Mouse (Mus musculus): ENCODE results near the gene Ube2o. TPM values are rescaled to one million over a fixed set of nuclear protein-coding genes. Genes with fewer than 3 reads are reported as not detected.
A peak's percentile ranks its signal among the peaks of the same experiment; 100 is the strongest.

Gene Ube2o
- polyA plus RNA-seq, 1 experiment from 2014 or later = 11.2 TPM

GRCm38 (mm10) chr11:116604097-116604496 is 22.9 kb upstream of the Ube2o start:
- peaks cover 28% of the 10 kb centered on the region for H3K36me3 ChIP-seq (ENCODE audit: control insufficient read depth, insufficient read depth, low read length)
- no peaks in the 10 kb centered on the region for H3K4me1 ChIP-seq (ENCODE audit: control insufficient read depth, insufficient read depth, low read length)
- no peaks in the 10 kb centered on the region for H3K27me3 ChIP-seq (ENCODE audit: control insufficient read depth, insufficient read depth, low read length)
- H3K9ac ChIP-seq (ENCODE audit: low read depth, low read length) = no peak overlapping the region
- H3K4me2 ChIP-seq (replicated peaks; ENCODE audit: low read depth, low read length) = no peak overlapping the region
- H3K4me3 ChIP-seq (ENCODE audit: low read length) = no peak overlapping the region
- ATAC-seq (ENCODE audit: low FRiP score, low TSS enrichment) = no peak
- no peaks in the 10 kb centered on the region for H3K9me3 ChIP-seq (ENCODE audit: control insufficient read depth, low read length)
- no peak overlapping the region for H3K27ac ChIP-seq (ENCODE audit: low read depth, low read length)
- WGBS = 84% methylated on average over 12 of the region's 12 CpGs

- H3K9ac ChIP-seq (ENCODE audit: low read depth, low read length) = no peak overlapping the region
- no peak for ATAC-seq (ENCODE audit: low FRiP score, low TSS enrichment)
- peaks cover 32% of the 10 kb centered on the region for H3K36me3 ChIP-seq (ENCODE audit: control insufficient read depth, insufficient read depth, low read length)
- H3K4me3 ChIP-seq (ENCODE audit: low read length) = no peak overlapping the region
- no peaks in the 10 kb centered on the region for H3K9me3 ChIP-seq (ENCODE audit: control insufficient read depth, low read length)
- no peak overlapping the region for H3K4me2 ChIP-seq (replicated peaks; ENCODE audit: low read depth, low read length)
- 92% methylated on average over 10 of the region's 10 CpGs for WGBS
- H3K4me1 ChIP-seq (ENCODE audit: control insufficient read depth, insufficient read depth, low read length) = no peaks in the 10 kb centered on the region
- no peaks in the 10 kb centered on the region for H3K27me3 ChIP-seq (ENCODE audit: control insufficient read depth, insufficient read depth, low read length)
- H3K27ac ChIP-seq (ENCODE audit: low read depth, low read length) = no peak overlapping the region
Measured at GRCm38 (mm10) chr11:116603339-116603738, 22.1 kb upstream of the Ube2o start.

- no peak overlapping the region for H3K4me2 ChIP-seq (replicated peaks; ENCODE audit: low read depth, low read length)
- H3K27me3 ChIP-seq (ENCODE audit: control insufficient read depth, insufficient read depth, low read length) = no peaks in the 10 kb centered on the region
- no peak for ATAC-seq (ENCODE audit: low FRiP score, low TSS enrichment)
- H3K9me3 ChIP-seq (ENCODE audit: control insufficient read depth, low read length) = no peaks in the 10 kb centered on the region
- WGBS = 88% methylated on average over 8 of the region's 8 CpGs
- no peak overlapping the region for H3K4me3 ChIP-seq (ENCODE audit: low read length)
- no peak overlapping the region for H3K27ac ChIP-seq (ENCODE audit: low read depth, low read length)
- H3K4me1 ChIP-seq (ENCODE audit: control insufficient read depth, insufficient read depth, low read length) = no peaks in the 10 kb centered on the region
- H3K36me3 ChIP-seq (ENCODE audit: control insufficient read depth, insufficient read depth, low read length) = peaks cover 32% of the 10 kb centered on the region
- no peak overlapping the region for H3K9ac ChIP-seq (ENCODE audit: low read depth, low read length)
Measured at GRCm38 (mm10) chr11:116602043-116602442, 20.8 kb upstream of the Ube2o start.

- no peaks in the 10 kb centered on the region for H3K9me3 ChIP-seq (ENCODE audit: control insufficient read depth, low read length)
- no peak for ATAC-seq (ENCODE audit: low FRiP score, low TSS enrichment)
- no peak overlapping the region for H3K27ac ChIP-seq (ENCODE audit: low read depth, low read length)
- H3K4me3 ChIP-seq (ENCODE audit: low read length) = no peak overlapping the region
- peaks cover 29% of the 10 kb centered on the region for H3K36me3 ChIP-seq (ENCODE audit: control insufficient read depth, insufficient read depth, low read length)
- no peak overlapping the region for H3K4me2 ChIP-seq (replicated peaks; ENCODE audit: low read depth, low read length)
- no peaks in the 10 kb centered on the region for H3K27me3 ChIP-seq (ENCODE audit: control insufficient read depth, insufficient read depth, low read length)
- no peaks in the 10 kb centered on the region for H3K4me1 ChIP-seq (ENCODE audit: control insufficient read depth, insufficient read depth, low read length)
- no peak overlapping the region for H3K9ac ChIP-seq (ENCODE audit: low read depth, low read length)
- WGBS = 91% methylated on average over 8 of the region's 8 CpGs
Measured at GRCm38 (mm10) chr11:116601166-116601565, 19.9 kb upstream of the Ube2o start.

- H3K27ac ChIP-seq (ENCODE audit: low read depth, low read length) = no peak overlapping the region
- no peak for ATAC-seq (ENCODE audit: low FRiP score, low TSS enrichment)
- no peaks in the 10 kb centered on the region for H3K4me1 ChIP-seq (ENCODE audit: control insufficient read depth, insufficient read depth, low read length)
- H3K4me2 ChIP-seq (replicated peaks; ENCODE audit: low read depth, low read length) = no peak overlapping the region
- H3K36me3 ChIP-seq (ENCODE audit: control insufficient read depth, insufficient read depth, low read length) = peaks cover 20% of the 10 kb centered on the region
- H3K9me3 ChIP-seq (ENCODE audit: control insufficient read depth, low read length) = no peaks in the 10 kb centered on the region
- WGBS = 92% methylated on average over 15 of the region's 15 CpGs
- no peak overlapping the region for H3K9ac ChIP-seq (ENCODE audit: low read depth, low read length)
- no peak overlapping the region for H3K4me3 ChIP-seq (ENCODE audit: low read length)
- H3K27me3 ChIP-seq (ENCODE audit: control insufficient read depth, insufficient read depth, low read length) = no peaks in the 10 kb centered on the region
Measured at GRCm38 (mm10) chr11:116599230-116599629, 18.0 kb upstream of the Ube2o start.

- peaks cover 13% of the 10 kb centered on the region for H3K36me3 ChIP-seq (ENCODE audit: control insufficient read depth, insufficient read depth, low read length)
- H3K4me3 ChIP-seq (ENCODE audit: low read length) = no peak overlapping the region
- no peak overlapping the region for H3K4me2 ChIP-seq (replicated peaks; ENCODE audit: low read depth, low read length)
- H3K9me3 ChIP-seq (ENCODE audit: control insufficient read depth, low read length) = no peaks in the 10 kb centered on the region
- no peak for ATAC-seq (ENCODE audit: low FRiP score, low TSS enrichment)
- WGBS = 88% methylated on average over 8 of the region's 8 CpGs
- H3K27ac ChIP-seq (ENCODE audit: low read depth, low read length) = no peak overlapping the region
- H3K27me3 ChIP-seq (ENCODE audit: control insufficient read depth, insufficient read depth, low read length) = no peaks in the 10 kb centered on the region
- H3K9ac ChIP-seq (ENCODE audit: low read depth, low read length) = no peak overlapping the region
- H3K4me1 ChIP-seq (ENCODE audit: control insufficient read depth, insufficient read depth, low read length) = no peaks in the 10 kb centered on the region
Measured at GRCm38 (mm10) chr11:116598193-116598592, 16.9 kb upstream of the Ube2o start.

- H3K4me2 ChIP-seq (replicated peaks; ENCODE audit: low read depth, low read length) = no peak overlapping the region
- WGBS = 90% methylated on average over 19 of the region's 19 CpGs
- no peak overlapping the region for H3K9ac ChIP-seq (ENCODE audit: low read depth, low read length)
- H3K9me3 ChIP-seq (ENCODE audit: control insufficient read depth, low read length) = no peaks in the 10 kb centered on the region
- no peaks in the 10 kb centered on the region for H3K4me1 ChIP-seq (ENCODE audit: control insufficient read depth, insufficient read depth, low read length)
- ATAC-seq (ENCODE audit: low FRiP score, low TSS enrichment) = no peak
- no peak overlapping the region for H3K27ac ChIP-seq (ENCODE audit: low read depth, low read length)
- peaks cover 8% of the 10 kb centered on the region for H3K36me3 ChIP-seq (ENCODE audit: control insufficient read depth, insufficient read depth, low read length)
- H3K27me3 ChIP-seq (ENCODE audit: control insufficient read depth, insufficient read depth, low read length) = no peaks in the 10 kb centered on the region
- H3K4me3 ChIP-seq (ENCODE audit: low read length) = no peak overlapping the region
Measured at GRCm38 (mm10) chr11:116596766-116597165, 15.5 kb upstream of the Ube2o start.

GRCm38 (mm10) chr11:116593345-116593744 is 12.1 kb upstream of the Ube2o start:
- ATAC-seq (ENCODE audit: low FRiP score, low TSS enrichment) = no peak
- H3K4me1 ChIP-seq (ENCODE audit: control insufficient read depth, insufficient read depth, low read length) = no peaks in the 10 kb centered on the region
- no peaks in the 10 kb centered on the region for H3K27me3 ChIP-seq (ENCODE audit: control insufficient read depth, insufficient read depth, low read length)
- no peak overlapping the region for H3K4me3 ChIP-seq (ENCODE audit: low read length)
- no peaks in the 10 kb centered on the region; the same call in 1 of the 2 replicates for H3K36me3 ChIP-seq (ENCODE audit: control insufficient read depth, insufficient read depth, low read length)
- no peak overlapping the region for H3K4me2 ChIP-seq (replicated peaks; ENCODE audit: low read depth, low read length)
- H3K27ac ChIP-seq (ENCODE audit: low read depth, low read length) = no peak overlapping the region
- no peaks in the 10 kb centered on the region for H3K9me3 ChIP-seq (ENCODE audit: control insufficient read depth, low read length)
- H3K9ac ChIP-seq (ENCODE audit: low read depth, low read length) = no peak overlapping the region
- WGBS = 90% methylated on average over 4 of the region's 4 CpGs

GRCm38 (mm10) chr11:116592428-116592827 is 11.2 kb upstream of the Ube2o start:
- H3K27me3 ChIP-seq (ENCODE audit: control insufficient read depth, insufficient read depth, low read length) = 0 out of 2 replicates have a peak, but pooled peaks cover 6% of the 10 kb centered on the region
- H3K4me1 ChIP-seq (ENCODE audit: control insufficient read depth, insufficient read depth, low read length) = no peaks in the 10 kb centered on the region
- ATAC-seq (ENCODE audit: low FRiP score, low TSS enrichment) = peak; percentile 50
- H3K9ac ChIP-seq (ENCODE audit: low read depth, low read length) = no peak overlapping the region
- no peaks in the 10 kb centered on the region for H3K36me3 ChIP-seq (ENCODE audit: control insufficient read depth, insufficient read depth, low read length)
- no peak overlapping the region for H3K4me3 ChIP-seq (ENCODE audit: low read length)
- H3K9me3 ChIP-seq (ENCODE audit: control insufficient read depth, low read length) = no peaks in the 10 kb centered on the region
- no peak overlapping the region for H3K4me2 ChIP-seq (replicated peaks; ENCODE audit: low read depth, low read length)
- no peak overlapping the region for H3K27ac ChIP-seq (ENCODE audit: low read depth, low read length)

Measured in kidney, embryonic 14.5 days (tissue).